Mouse (Mus musculus) hematopoietic stem cell, adult 5-6 weeks (primary cell): ENCODE measurements around the gene Pigk. TPM values are rescaled to one million over a fixed set of nuclear protein-coding genes. Genes with fewer than 3 reads are reported as not detected.

Experiments used
- total RNA-seq: library from RNA; stranded (forward); fragments of 172-1452, 232-1000 nt; gene quantifications from 2 replicates; pipeline ENCODE4 v1.2.3, GENCODE M21; 2017

Gene Pigk
- total RNA-seq, 1 experiment from 2014 or later: 43.0 TPM

Other genes starting within 250 kb of the Pigk start
- gene Ak5, start 45.7 kb upstream of the Pigk start, total RNA-seq: 0.75 TPM in 1 of 2 replicates, not detected in the other